Mouse (Mus musculus) testis, adult 2 months (tissue): ENCODE data around the gene Klri2. TPM values are rescaled to one million over a fixed set of nuclear protein-coding genes. Genes with fewer than 3 reads are reported as not detected.
"Not testable (repeated sequence)": the region's sequence is repeated elsewhere in the genome, so short reads cannot be mapped to it uniquely, and the experiment has no call there.

ENCODE experiments used
- H3K27ac ChIP-seq: fragments of 200-500 bp; 2 replicates; pipeline ENCODE4 v1.5.1; 2012; ENCODE audit warnings: low read depth, low read length; ENCODE audit not compliant: control insufficient read depth, insufficient read depth
- H3K27me3 ChIP-seq: fragments of 200-500 bp; 2 replicates; pipeline ENCODE4 v1.6.1; 2012; ENCODE audit warnings: mild to moderate bottlenecking, low read length, moderate library complexity; ENCODE audit not compliant: control insufficient read depth, insufficient read depth
- H3K36me3 ChIP-seq: fragments of 200-500 bp; 2 replicates; pipeline ENCODE4 v1.6.1; 2012; ENCODE audit warnings: mild to moderate bottlenecking, low read length; ENCODE audit not compliant: control insufficient read depth, insufficient read depth
- H3K4me1 ChIP-seq: fragments of 200-500 bp; 2 replicates; pipeline ENCODE4 v1.6.1; 2012; ENCODE audit warnings: low read length; ENCODE audit not compliant: control insufficient read depth, insufficient read depth
- H3K4me3 ChIP-seq: fragments of 200-500 bp; 2 replicates; pipeline ENCODE4 v1.5.1; 2012; ENCODE audit warnings: low read depth, mild to moderate bottlenecking, low read length, moderate library complexity, mixed read lengths; ENCODE audit not compliant: control insufficient read depth
- CTCF ChIP-seq: fragments of 200-500 bp; IDR thresholded peaks from 2 replicates; pipeline ENCODE4 v1.5.1; 2012; ENCODE audit warnings: low read depth, mild to moderate bottlenecking, inconsistent platforms, low read length, moderate library complexity; ENCODE audit not compliant: control insufficient read depth, insufficient read depth, insufficient replicate concordance
- POLR2A ChIP-seq: fragments of 200-500 bp; IDR thresholded peaks from 2 replicates; pipeline ENCODE4 v1.6.1; 2012; ENCODE audit warnings: low read depth, mild to moderate bottlenecking, inconsistent platforms, low read length, moderate library complexity; ENCODE audit not compliant: control insufficient read depth
- polyA plus RNA-seq: library from polyadenylated mRNA; depleted of rRNA; stranded (reverse); fragments of >200 nt; gene quantifications from 2 replicates; pipeline ENCODE4 v1.2.3, GENCODE M21; 2012; rRNA removed

The Klri2 gene
- polyA plus RNA-seq: not detected in 2 replicates

- Histone ChIP-seq H3K27ac (no peak within 1 kb of the TSS), H3K36me3 (no peaks in the 10 kb centered on the region), H3K4me1 (no peaks in the 10 kb centered on the region), H3K27me3 (no peaks in the 10 kb centered on the region), H3K4me3 (no peak within 1 kb of the TSS)
- no peak for TF ChIP-seq CTCF
- no peak for TF ChIP-seq POLR2A
These were observed at the start of gene Klri2 for GRCm38 (mm10) chr6:129740069-129740721. Gene Klri2, minus strand, starts transcription at chr6:129740484.

GRCm38 (mm10) chr6:129784170-129784569, 43.9 kb upstream of the Klri2 start, which contains the start of gene Gm156:
Gene Gm156, minus strand, starts transcription at chr6:129784270.
- H3K4me3 ChIP-seq, H3K4me1 ChIP-seq, H3K36me3 ChIP-seq, H3K27ac ChIP-seq, H3K27me3 ChIP-seq: not testable (repeated sequence)

DNA sequence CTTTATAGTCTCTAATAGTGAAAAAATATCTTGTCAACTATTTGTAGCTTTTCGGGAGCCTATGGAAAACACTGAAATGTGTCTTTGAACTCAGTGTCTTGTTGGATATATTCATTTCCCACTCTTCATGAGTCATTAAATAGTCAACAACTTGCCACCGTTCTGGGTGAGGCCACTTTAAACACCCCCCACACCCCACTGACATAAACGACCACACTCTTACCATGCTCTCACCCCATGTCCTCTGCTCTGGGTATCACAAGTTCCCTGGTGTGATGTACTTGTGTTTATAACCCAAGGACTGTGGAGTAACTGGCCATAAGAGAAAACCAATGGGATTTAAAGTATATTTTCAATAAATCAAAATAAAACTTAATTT, 7.4 kb upstream of the Klri2 start:
- Histone ChIP-seq H3K4me1 (no peaks in the 10 kb centered on the region), H3K27ac (no peak overlapping the region), H3K36me3 (no peaks in the 10 kb centered on the region), H3K27me3 (no peaks in the 10 kb centered on the region), H3K4me3 (no peak overlapping the region)
- TF ChIP-seq CTCF (no peak), POLR2A (no peak)

- no peak overlapping the region for H3K4me3 ChIP-seq
- TF ChIP-seq POLR2A (no peak), CTCF (no peak)
- H3K4me1 ChIP-seq: no peaks in the 10 kb centered on the region
- H3K27ac ChIP-seq: no peak overlapping the region
- H3K27me3 ChIP-seq: no peaks in the 10 kb centered on the region
- H3K36me3 ChIP-seq: no peaks in the 10 kb centered on the region
These were observed 6.9 kb upstream of the Klri2 start for GRCm38 (mm10) chr6:129747016-129747653.

GRCm38 (mm10) chr6:129746151-129746550, 5.9 kb upstream of the Klri2 start:
- Histone ChIP-seq H3K27ac (no peak overlapping the region), H3K36me3 (no peaks in the 10 kb centered on the region), H3K4me1 (no peaks in the 10 kb centered on the region), H3K4me3 (no peak overlapping the region), H3K27me3 (no peaks in the 10 kb centered on the region)
- no peak for TF ChIP-seq CTCF
- TF ChIP-seq POLR2A: no peak

- no peaks in the 10 kb centered on the region for H3K36me3 ChIP-seq
- H3K27ac ChIP-seq: no peak overlapping the region
- H3K4me1 ChIP-seq: no peaks in the 10 kb centered on the region
- TF ChIP-seq CTCF (no peak), POLR2A (no peak)
- H3K4me3 ChIP-seq: no peak overlapping the region
- no peaks in the 10 kb centered on the region for H3K27me3 ChIP-seq
These were observed 3.9 kb downstream of the Klri2 start for GRCm38 (mm10) chr6:129736414-129736813.

DNA sequence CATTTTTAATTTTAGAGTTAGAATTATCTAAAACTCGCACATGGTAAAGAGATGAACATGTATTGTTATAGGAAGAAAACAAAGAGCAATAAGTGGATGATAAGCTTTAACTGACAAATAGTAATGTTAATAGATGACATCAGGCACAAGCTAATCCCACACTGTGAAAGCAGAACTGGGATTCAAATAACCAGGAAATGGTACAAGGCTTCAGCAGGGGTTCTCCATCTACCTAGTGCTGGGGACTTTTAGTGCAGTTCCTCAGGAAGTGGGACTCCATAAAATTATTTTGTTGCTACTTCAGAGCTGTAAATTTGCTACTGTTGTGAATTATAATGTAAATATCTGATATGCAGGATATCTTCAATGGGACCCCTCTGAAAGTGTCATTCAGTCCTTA, 13.0 kb downstream of the Klri2 start:
- Histone ChIP-seq H3K4me3 (no peak overlapping the region), H3K27ac (no peak overlapping the region), H3K4me1 (no peaks in the 10 kb centered on the region), H3K36me3 (no peaks in the 10 kb centered on the region), H3K27me3 (no peaks in the 10 kb centered on the region)
- TF ChIP-seq CTCF (no peak), POLR2A (no peak)
